8 mouse cellular contexts compared by ENCODE assay signal in genomic region chr4:117681931-117682461, GRCm38 (mm10). TPM values are rescaled to one million over a fixed set of nuclear protein-coding genes. Genes with fewer than 3 reads are reported as not detected.
DNase-seq lines count a peak whose midpoint lies in the region; ATAC-seq and TF ChIP-seq lines count a peak whose summit lies in the region.

Dmap1 (minus strand) TSS chr4:117682273.

- under 1% methylated on average over 33 of the region's 33 CpGs for WGBS in forebrain, embryonic 15.5 days
- under 1% methylated on average over 33 of the region's 33 CpGs for WGBS in lung, embryonic 14.5 days
- WGBS in olfactory bulb, adult 2 months: under 1% methylated on average over 33 of the region's 33 CpGs
- WGBS in thymus, adult 2 months: under 1% methylated on average over 33 of the region's 33 CpGs

- H3K4me1 ChIP-seq in ES-E14 (ENCODE audit: control insufficient read depth in 2 of 2, insufficient read depth in 2 of 2, low read length in 2 of 2, poor library complexity in 1 of 2): no peaks in the 10 kb centered on the region
- H3K4me1 ChIP-seq in forebrain, embryonic 15.5 days: peaks cover 22% of the 10 kb centered on the region
- H3K4me1 ChIP-seq in lung, embryonic 14.5 days (ENCODE audit: insufficient read depth): 0 out of 2 replicates have a peak, but pooled peaks cover 4% of the 10 kb centered on the region
- peaks cover 10% of the 10 kb centered on the region for H3K4me1 ChIP-seq in olfactory bulb, adult 2 months (ENCODE audit: control insufficient read depth, insufficient read depth, low read length)
- peaks cover 13% of the 10 kb centered on the region for H3K4me1 ChIP-seq in thymus, adult 2 months (replicated peaks; ENCODE audit: control insufficient read depth, insufficient read depth, low read length)

- H3K36me3 ChIP-seq in ES-E14 (ENCODE audit: control insufficient read depth, insufficient read depth, low read length, poor library complexity, severe bottlenecking): peaks cover 11% of the 10 kb centered on the region; the same call in 1 of the 2 replicates
- H3K36me3 ChIP-seq in forebrain, embryonic 15.5 days: peaks cover 29% of the 10 kb centered on the region; the same call in 1 of the 2 replicates
- peaks cover 36% of the 10 kb centered on the region for H3K36me3 ChIP-seq in lung, embryonic 14.5 days (ENCODE audit: insufficient read depth)
- peaks cover 10% of the 10 kb centered on the region; the same call in 1 of the 2 replicates for H3K36me3 ChIP-seq in thymus, adult 2 months (ENCODE audit: control insufficient read depth, insufficient read depth, low read length)

- peak; percentile 81 for DNase-seq in ES-E14 (ENCODE audit: low read depth, low spot score)
- DNase-seq in cerebellum, adult 11 months: peak; percentile 79
- DNase-seq in heart, postnatal 25 days (ENCODE audit: low spot score): peak; percentile 51
- DNase-seq in layer of hippocampus, adult 18-20 months (ENCODE audit: low spot score in 2 of 2): peak; percentile 76 to 92
- peak; percentile 95 for DNase-seq in lung, embryonic 14.5 days
- peak; percentile 75 for DNase-seq in thymus, adult 2 months

- peak within 1 kb of the TSS; percentile 87 for H3K4me2 ChIP-seq in forebrain, embryonic 15.5 days (replicated peaks)
- H3K4me2 ChIP-seq in lung, embryonic 14.5 days: peak within 1 kb of the TSS; percentile 85

- H3K27me3 ChIP-seq in forebrain, embryonic 15.5 days: 0 out of 2 replicates have a peak, but pooled peaks cover 2% of the 10 kb centered on the region
- H3K27me3 ChIP-seq in lung, embryonic 14.5 days (ENCODE audit: insufficient read depth, low read length): no peaks in the 10 kb centered on the region
- no peaks in the 10 kb centered on the region for H3K27me3 ChIP-seq in thymus, adult 2 months (ENCODE audit: control insufficient read depth, insufficient read depth, low read length)

- H3K9ac ChIP-seq in ES-E14 (ENCODE audit: insufficient read depth, low read depth, low read length, poor library complexity, severe bottlenecking): peak within 1 kb of the TSS; percentile 82
- peak within 1 kb of the TSS; percentile 89 for H3K9ac ChIP-seq in forebrain, embryonic 15.5 days (replicated peaks)
- peak within 1 kb of the TSS; percentile 87 for H3K9ac ChIP-seq in lung, embryonic 14.5 days

- intact Hi-C loops in heart, postnatal 25 days (cut with DNase I): loop anchor here (5.0 kb wide), 1 partner anchor 135 kb away; no protein-coding TSS in a partner anchor

- in situ Hi-C loops in ES-E14 (cut with MboI; ENCODE audit: low sequenced_read_pairs in 2 of 2, unreplicated experiment in 2 of 2): no loop called here

- TF ChIP-seq CTCF in lung, embryonic 14.5 days (IDR thresholded peaks at IDR 0.05; ENCODE audit: low read depth): peak; percentile 10
- TF ChIP-seq CTCF in olfactory bulb, adult 2 months (IDR thresholded peaks at IDR 0.05; ENCODE audit: insufficient read depth, low read depth, low read length): no peak
- TF ChIP-seq CTCF in thymus, adult 2 months (IDR thresholded peaks at IDR 0.05; ENCODE audit: borderline replicate concordance, control insufficient read depth, extremely low read depth, insufficient read depth, low read length, poor library complexity): peak; percentile 37; the same call in 1 of the 2 replicates

- H3K4me3 ChIP-seq in ES-E14 (ENCODE audit: insufficient read depth in 1 of 2, low read depth in 1 of 2, low read length in 2 of 2, poor library complexity in 1 of 2, severe bottlenecking in 1 of 2): peak within 1 kb of the TSS; percentile 80 to 90
- H3K4me3 ChIP-seq in forebrain, embryonic 15.5 days: peak within 1 kb of the TSS; percentile 91
- H3K4me3 ChIP-seq in lung, embryonic 14.5 days (ENCODE audit: low read depth, low read length): peak within 1 kb of the TSS; percentile 91
- peak within 1 kb of the TSS; percentile 87 for H3K4me3 ChIP-seq in olfactory bulb, adult 2 months (ENCODE audit: insufficient read depth, low read depth, low read length)
- peak within 1 kb of the TSS; percentile 100 for H3K4me3 ChIP-seq in thymus, adult 2 months (ENCODE audit: control insufficient read depth, insufficient read depth, low read length)

- no peak within 1 kb of the TSS for H3K27ac ChIP-seq in ES-E14 (ENCODE audit: insufficient read depth, low read depth, low read length, poor library complexity, severe bottlenecking)
- peak within 1 kb of the TSS; percentile 59; the same call in 1 of the 2 replicates for H3K27ac ChIP-seq in forebrain, embryonic 15.5 days (replicated peaks)
- H3K27ac ChIP-seq in lung, embryonic 14.5 days (ENCODE audit: low read depth): peak within 1 kb of the TSS; percentile 37; the same call in 1 of the 2 replicates
- H3K27ac ChIP-seq in olfactory bulb, adult 2 months (ENCODE audit: insufficient read depth, low read depth, low read length): no peak within 1 kb of the TSS
- no peak within 1 kb of the TSS for H3K27ac ChIP-seq in thymus, adult 2 months (ENCODE audit: control insufficient read depth, insufficient read depth, low read length)

- H3K9me3 ChIP-seq in ES-E14 (ENCODE audit: control insufficient read depth, insufficient read depth, low read depth, low read length): no peaks in the 10 kb centered on the region
- no peaks in the 10 kb centered on the region for H3K9me3 ChIP-seq in forebrain, embryonic 15.5 days
- no peaks in the 10 kb centered on the region for H3K9me3 ChIP-seq in lung, embryonic 14.5 days (ENCODE audit: low read depth, low read length)

- peak; percentile 90 for ATAC-seq in forebrain, embryonic 15.5 days (replicated peaks)
- ATAC-seq in lung, embryonic 14.5 days (ENCODE audit: insufficient read depth): peak; percentile 94

- TF ChIP-seq POLR2A in olfactory bulb, adult 2 months (IDR thresholded peaks at IDR 0.05; ENCODE audit: insufficient read depth, low read depth, low read length): no peak
- no peak for TF ChIP-seq POLR2A in thymus, adult 2 months (IDR thresholded peaks at IDR 0.05; ENCODE audit: control insufficient read depth, extremely low read depth, insufficient read depth, low read length, poor library complexity)

TF ChIP-seq in ES-E14, 5 proteins besides CTCF, POLR2A, EP300 and RAD21:
- TF ChIP-seq HCFC1 (IDR thresholded peaks at IDR 0.05; ENCODE audit: borderline replicate concordance, insufficient read depth, low read length) (peak; percentile 86), MAFK (IDR thresholded peaks at IDR 0.05; ENCODE audit: insufficient read depth, low read depth, low read length) (no peak), ZNF384 (IDR thresholded peaks at IDR 0.05; ENCODE audit: low read depth, low read length) (no peak), CHD2 (IDR thresholded peaks at IDR 0.05; ENCODE audit: low read depth, low read length) (peak; percentile 76), ZC3H11A (IDR thresholded peaks at IDR 0.05; ENCODE audit: borderline replicate concordance, low read depth, low read length) (0 out of 2 replicates have a peak, but pooled peaks have one; percentile 15)

RNA-seq across cellular contexts. Expression of gene Dmap1, which starts in this region (rescaled TPM):
- 53.6 and 55.5 TPM in 2 replicates for total RNA-seq in ES-E14 (2012; rRNA removed)
- polyA plus RNA-seq in forebrain, embryonic 15.5 days (2015; fragmentation: Nextera tagmentation; extraction: Ambion mirVana): 78.7 and 81.2 TPM in 2 replicates
- 10 to 100 TPM; 18.3 to 19.0 TPM for total RNA-seq in heart, postnatal 25 days (2021)
- total RNA-seq in layer of hippocampus, adult 18-20 months (2021): 10 to 100 TPM; 37.5 to 38.2 TPM
- polyA plus RNA-seq in lung, embryonic 14.5 days (2014; fragmentation: Nextera tagmentation; extraction: Ambion mirVana): 64.5 and 65.4 TPM in 2 replicates
- not detected in 2 replicates for polyA plus RNA-seq in olfactory bulb, adult 2 months (2012; ENCODE audit: insufficient read depth, insufficient read length, low replicate concordance, missing spikeins)
- 30.2 and 31.9 TPM in 2 replicates for polyA plus RNA-seq in thymus, adult 2 months (2012; rRNA removed)

Comparison
In these comparisons a context has a peak if more than half of its experiments do, and no peak if none do; other contexts are left out.
1. RNA of gene Dmap1 (polyA plus RNA-seq): 78.7 to 81.2 TPM in forebrain, embryonic 15.5 days, 64.5 to 65.4 TPM in lung, embryonic 14.5 days and 30.2 to 31.9 TPM in thymus, adult 2 months; not detected in olfactory bulb, adult 2 months; every median in the first group is over 10 times any median in the second.
2. H3K27ac ChIP-seq: peak in forebrain, embryonic 15.5 days (single experiment) and lung, embryonic 14.5 days (single experiment); none in ES-E14 (single experiment), olfactory bulb, adult 2 months (single experiment) and thymus, adult 2 months (single experiment).
3. Peak in every context shown above with its lines, with median percentiles within 50 percentile points of each other: DNase-seq, H3K4me3 ChIP-seq and H3K9ac ChIP-seq.